Mouse (Mus musculus) ovary, adult 18-20 months (tissue): ENCODE results near the gene Ap1g2.
A peak's percentile ranks its signal among the peaks of the same experiment; 100 is the strongest.

Experiments used
- DNase-seq: peaks from one replicate; pipeline ENCODE4 v3.0.0; 2022; ENCODE audit warnings: low spot score, mixed read lengths

Gene Ap1g2

DNA sequence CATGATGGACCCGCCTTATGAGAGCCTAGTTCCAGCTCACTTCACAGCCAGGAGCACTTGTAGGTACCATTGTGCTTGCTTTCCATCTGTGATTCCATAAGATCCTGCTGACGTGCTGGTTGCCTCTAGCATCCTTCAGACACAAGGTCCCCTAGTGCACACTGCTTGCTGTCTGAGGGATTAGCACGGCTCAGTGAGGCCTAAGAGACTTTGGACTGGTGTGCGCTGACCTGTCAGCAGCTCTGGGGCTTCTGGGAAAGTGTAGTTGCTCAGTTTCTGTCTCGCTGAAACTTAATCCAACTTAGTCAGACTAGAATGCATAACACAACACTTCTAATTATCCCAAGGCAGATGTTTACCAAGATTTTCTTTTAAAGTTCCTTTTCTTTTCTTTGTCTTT is 46.5 kb downstream of the Ap1g2 start:
- no peak for DNase-seq

GRCm38 (mm10) chr14:55059009-55059408 is 47.4 kb downstream of the Ap1g2 start:
- DNase-seq: no peak

- DNase-seq: peak; percentile 83
Observed at GRCm38 (mm10) chr14:55055167-55055834, 51.1 kb downstream of the Ap1g2 start.

DNA sequence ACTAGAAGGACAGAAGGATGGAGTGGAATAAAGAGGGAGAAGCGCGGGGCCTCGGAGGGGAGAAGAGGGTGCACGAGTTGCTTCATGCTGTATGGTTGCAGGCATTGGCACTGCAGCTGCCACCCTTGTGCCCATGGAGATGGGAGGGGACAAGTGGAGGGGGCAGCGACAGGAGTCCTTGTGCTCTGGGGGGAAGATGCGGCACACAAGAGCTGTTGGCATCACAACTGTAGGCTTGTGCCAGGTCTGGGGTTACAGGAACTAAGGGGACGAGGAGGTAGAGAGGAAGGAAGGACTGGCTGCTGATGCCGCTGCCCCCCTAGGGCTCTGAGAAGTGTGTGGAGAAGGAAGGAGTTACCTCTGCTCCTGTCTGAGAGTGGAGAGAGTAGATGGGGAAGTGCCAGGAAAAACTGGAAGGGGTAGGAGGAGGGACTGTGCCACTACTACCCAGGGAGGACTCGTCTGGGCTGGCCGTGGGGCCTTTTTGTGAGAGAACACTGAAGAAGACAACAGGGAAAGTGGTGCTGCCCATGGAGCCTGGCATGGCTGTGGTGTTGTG is 52.1 kb downstream of the Ap1g2 start:
- DNase-seq: no peak

DNA sequence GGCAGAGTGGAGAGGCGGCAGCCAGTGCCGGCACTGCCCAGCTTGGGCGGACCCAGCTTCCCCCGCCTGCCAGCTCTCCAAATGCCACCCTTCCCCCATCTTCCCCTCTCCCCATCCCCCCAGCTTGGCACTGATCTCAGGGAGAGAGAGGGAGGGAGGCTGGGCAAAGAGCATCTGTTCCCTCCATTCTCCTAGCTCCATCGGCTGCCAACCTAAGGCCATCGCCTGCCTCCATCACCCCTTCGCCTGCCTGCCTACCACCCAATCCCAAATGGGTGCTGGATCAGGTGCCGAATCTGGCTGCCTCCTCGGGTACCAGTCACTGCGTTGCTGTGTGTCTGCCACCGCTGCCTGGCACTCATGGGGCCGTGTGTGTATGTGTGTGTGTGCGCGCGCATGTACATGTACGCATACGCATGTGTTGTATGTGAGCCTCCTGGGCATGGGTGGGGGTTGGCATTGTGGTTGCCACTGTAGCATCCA is 52.6 kb downstream of the Ap1g2 start:
- no peak for DNase-seq

- DNase-seq: no peak
Observed at GRCm38 (mm10) chr14:55053050-55053449, 53.3 kb downstream of the Ap1g2 start.

DNA sequence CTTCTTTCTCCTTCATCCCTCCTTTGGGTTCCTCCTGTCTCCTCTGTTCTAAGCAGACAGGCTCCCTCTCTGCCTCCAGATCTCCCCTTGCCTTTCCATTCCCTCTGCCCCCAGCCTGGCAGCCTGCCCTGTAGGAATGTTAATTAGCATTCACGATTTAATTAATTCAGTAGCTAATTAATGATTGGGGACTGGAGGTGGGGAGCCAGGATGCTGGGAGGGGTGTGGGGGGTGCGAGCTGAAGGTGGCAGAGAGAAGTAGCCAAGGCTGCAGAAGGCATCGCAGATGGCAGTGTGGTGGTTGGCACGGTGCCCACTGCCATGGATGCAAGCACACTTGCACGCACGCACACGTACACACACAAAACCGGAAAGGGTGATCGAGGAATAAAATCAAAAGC is 53.9 kb downstream of the Ap1g2 start:
- DNase-seq: no peak
